Mouse (Mus musculus) ES-Bruce4 (cell line): ENCODE measurements around the gene Erc2. TPM values are rescaled to one million over a fixed set of nuclear protein-coding genes. Genes with fewer than 3 reads are reported as not detected.

Experiments
- H3K27ac ChIP-seq: 2 replicates; pipeline ENCODE4 v1.5.1; 2012; ENCODE audit warnings: low read length, inconsistent platforms; ENCODE audit not compliant: insufficient read depth
- H3K27me3 ChIP-seq: 2 replicates; pipeline ENCODE4 v1.6.1; 2012; ENCODE audit warnings: mild to moderate bottlenecking, low read length, inconsistent platforms; ENCODE audit not compliant: control insufficient read depth, poor library complexity, insufficient read depth, severe bottlenecking
- H3K36me3 ChIP-seq: 2 replicates; pipeline ENCODE4 v1.6.1; 2012; ENCODE audit warnings: inconsistent platforms, mild to moderate bottlenecking, low read length, moderate library complexity; ENCODE audit not compliant: control insufficient read depth, poor library complexity, insufficient read depth, severe bottlenecking
- H3K4me1 ChIP-seq: one replicate; pipeline ENCODE4 v1.8.1; 2011; ENCODE audit warnings: low read length; ENCODE audit not compliant: control insufficient read depth, insufficient read depth
- H3K4me3 ChIP-seq: 2 replicates; pipeline ENCODE4 v1.5.1; 2011; ENCODE audit warnings: low read depth, mild to moderate bottlenecking, low read length
- H3K9ac ChIP-seq: 2 replicates; pipeline ENCODE4 v1.6.1; 2012; ENCODE audit warnings: low read depth, mild to moderate bottlenecking, inconsistent platforms; ENCODE audit not compliant: poor library complexity, severe bottlenecking
- H3K9me3 ChIP-seq: replicated peaks from 2 replicates; pipeline ENCODE4 v1.6.1; 2012; ENCODE audit warnings: mild to moderate bottlenecking, low read length, inconsistent platforms; ENCODE audit not compliant: control insufficient read depth, poor library complexity, insufficient read depth, severe bottlenecking
- CTCF ChIP-seq: IDR thresholded peaks from one replicate; pipeline ENCODE4 v1.8.1; 2011; ENCODE audit warnings: low read depth, low read length
- EP300 ChIP-seq: IDR thresholded peaks from 2 replicates; pipeline ENCODE4 v1.6.1; 2011; ENCODE audit warnings: low read depth, low read length; ENCODE audit not compliant: insufficient read depth
- POLR2A ChIP-seq: IDR thresholded peaks from one replicate; pipeline ENCODE4 v1.8.1; 2011; ENCODE audit warnings: low read length; ENCODE audit not compliant: insufficient read depth
- polyA plus RNA-seq: library from polyadenylated mRNA; stranded (reverse); fragments of >200 nt; gene quantifications from 2 replicates; pipeline ENCODE4 v1.2.4, GENCODE M21; 2011; ENCODE audit warnings: low read depth; ENCODE audit not compliant: missing spikeins, insufficient read depth, insufficient read length

The Erc2 gene
- polyA plus RNA-seq, 1 experiment, result 10.0 TPM

DNA sequence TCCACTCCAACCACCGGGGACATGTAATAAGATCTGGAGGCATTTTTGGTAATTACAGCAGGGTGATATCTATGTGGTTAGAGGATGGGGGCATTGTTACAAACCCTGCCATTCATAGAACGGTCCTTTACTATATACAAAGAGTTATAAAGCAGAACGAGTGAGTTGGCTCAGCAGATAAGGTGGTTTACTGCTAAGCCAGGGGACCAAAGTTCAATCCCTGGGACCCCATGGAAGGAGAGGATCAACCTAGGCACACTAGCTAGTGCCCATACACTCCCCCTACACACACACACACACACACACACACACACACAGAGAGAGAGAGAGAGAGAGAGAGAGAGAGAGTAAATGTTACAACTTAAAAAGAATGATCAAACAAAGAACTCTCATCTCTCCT lies 835.2 kb downstream of the Erc2 start:
- TF ChIP-seq POLR2A (no peak), EP300 (no peak), CTCF (no peak)
- no peak overlapping the region for H3K9ac ChIP-seq
- H3K27ac ChIP-seq, result no peak overlapping the region
- no peaks in the 10 kb centered on the region for H3K36me3 ChIP-seq
- H3K4me3 ChIP-seq, result no peak overlapping the region
- H3K9me3 ChIP-seq, result peaks cover 3% of the 10 kb centered on the region; the same call in 1 of the 2 replicates
- H3K4me1 ChIP-seq, result no peaks in the 10 kb centered on the region
- H3K27me3 ChIP-seq, result no peaks in the 10 kb centered on the region

- Histone ChIP-seq H3K36me3 (no peaks in the 10 kb centered on the region), H3K4me3 (no peak overlapping the region), H3K9me3 (no peaks in the 10 kb centered on the region), H3K27me3 (no peaks in the 10 kb centered on the region), H3K4me1 (no peaks in the 10 kb centered on the region), H3K9ac (no peak overlapping the region), H3K27ac (no peak overlapping the region)
- TF ChIP-seq POLR2A (no peak), CTCF (no peak), EP300 (no peak)
Observed at GRCm38 (mm10) chr14:28467956-28468355, 845.7 kb downstream of the Erc2 start.

- Histone ChIP-seq H3K9ac (no peak overlapping the region), H3K9me3 (no peaks in the 10 kb centered on the region), H3K27ac (no peak overlapping the region), H3K4me1 (no peaks in the 10 kb centered on the region), H3K27me3 (no peaks in the 10 kb centered on the region), H3K36me3 (no peaks in the 10 kb centered on the region), H3K4me3 (no peak overlapping the region)
- TF ChIP-seq EP300 (no peak), POLR2A (no peak), CTCF (no peak)
Observed at GRCm38 (mm10) chr14:28469696-28470095, 847.5 kb downstream of the Erc2 start.

- no peak overlapping the region for H3K9ac ChIP-seq
- no peak overlapping the region for H3K27ac ChIP-seq
- H3K4me3 ChIP-seq, result no peak overlapping the region
- H3K27me3 ChIP-seq, result no peaks in the 10 kb centered on the region
- H3K4me1 ChIP-seq, result no peaks in the 10 kb centered on the region
- no peaks in the 10 kb centered on the region for H3K9me3 ChIP-seq
- H3K36me3 ChIP-seq, result no peaks in the 10 kb centered on the region
- TF ChIP-seq CTCF, result no peak
- no peak for TF ChIP-seq POLR2A
- no peak for TF ChIP-seq EP300
Observed at GRCm38 (mm10) chr14:28470212-28470611, 848.0 kb downstream of the Erc2 start.

- no peak for TF ChIP-seq POLR2A
- no peak for TF ChIP-seq CTCF
- TF ChIP-seq EP300, result no peak
- Histone ChIP-seq H3K4me1 (no peaks in the 10 kb centered on the region), H3K27ac (no peak overlapping the region), H3K4me3 (no peak overlapping the region), H3K36me3 (no peaks in the 10 kb centered on the region), H3K9me3 (no peaks in the 10 kb centered on the region), H3K27me3 (no peaks in the 10 kb centered on the region), H3K9ac (no peak overlapping the region)
Observed at GRCm38 (mm10) chr14:28475012-28475411, 852.8 kb downstream of the Erc2 start.

DNA sequence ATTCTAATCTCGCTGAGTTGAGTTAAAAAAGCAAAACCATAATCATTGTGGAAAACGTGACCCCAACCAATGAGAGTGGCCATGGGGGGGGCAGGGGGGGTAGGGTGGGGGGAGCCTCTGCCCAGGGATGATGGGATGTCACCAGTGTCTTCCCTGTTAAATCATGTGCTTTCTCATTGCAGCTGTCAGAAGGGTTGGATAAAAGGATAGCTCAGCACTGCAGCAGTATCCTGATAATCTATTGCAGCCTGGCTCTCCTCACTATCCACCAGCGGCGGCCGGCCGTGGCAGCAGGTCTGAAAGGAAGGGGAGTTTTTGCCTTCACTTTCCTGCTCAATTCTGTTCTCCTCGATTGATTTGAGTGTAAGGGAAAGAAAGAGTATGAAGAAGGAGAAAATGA lies 853.2 kb downstream of the Erc2 start:
- TF ChIP-seq CTCF, result no peak
- no peak for TF ChIP-seq POLR2A
- TF ChIP-seq EP300, result no peak
- Histone ChIP-seq H3K36me3 (no peaks in the 10 kb centered on the region), H3K27ac (no peak overlapping the region)

More for the DNA sequence above, 853.2 kb downstream of the Erc2 start:
- no peak overlapping the region for H3K4me3 ChIP-seq
- H3K9me3 ChIP-seq, result no peaks in the 10 kb centered on the region
- no peaks in the 10 kb centered on the region for H3K4me1 ChIP-seq
- H3K27me3 ChIP-seq, result no peaks in the 10 kb centered on the region
- no peak overlapping the region for H3K9ac ChIP-seq
